Mouse (Mus musculus): ENCODE data around the gene Svbp.

DNA sequence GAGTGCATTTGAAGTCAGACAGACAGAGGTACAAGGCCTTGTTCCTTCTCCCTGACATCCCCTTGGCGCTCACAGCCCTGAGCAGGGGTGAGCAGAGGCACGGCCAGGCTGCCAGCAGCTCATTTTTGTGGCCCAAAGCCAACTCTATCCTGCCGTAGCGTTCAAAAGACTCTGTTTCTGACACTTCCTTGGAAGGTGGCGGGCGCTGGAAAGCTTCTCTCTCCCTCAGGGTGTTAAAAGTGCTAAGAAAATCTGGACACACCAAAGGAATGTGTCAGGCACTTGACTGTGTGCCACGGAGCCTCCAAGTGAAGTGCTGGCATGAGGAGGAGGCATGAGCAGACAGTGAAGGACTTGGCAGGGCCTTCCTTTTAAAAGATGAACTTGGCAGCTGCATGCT is 50.5 kb downstream of the Svbp start:
- no peak for TF ChIP-seq ZC3H11A (IDR thresholded peaks at IDR 0.05; ENCODE audit: borderline replicate concordance, low read depth, low read length)
- no peak for TF ChIP-seq MAFK (IDR thresholded peaks at IDR 0.05; ENCODE audit: insufficient read depth, low read depth, low read length)
- TF ChIP-seq ZNF384 (IDR thresholded peaks at IDR 0.05; ENCODE audit: low read depth, low read length): no peak
- no peak for TF ChIP-seq HCFC1 (IDR thresholded peaks at IDR 0.05; ENCODE audit: borderline replicate concordance, insufficient read depth, low read length)

Measured in ES-E14 (cell line).